Mouse (Mus musculus): Measurements from ENCODE around the gene Prkce. TPM values are rescaled to one million over a fixed set of nuclear protein-coding genes. Genes with fewer than 3 reads are reported as not detected.

The Prkce gene
- polyA plus RNA-seq, 1 experiment, result 5.0 TPM

DNA sequence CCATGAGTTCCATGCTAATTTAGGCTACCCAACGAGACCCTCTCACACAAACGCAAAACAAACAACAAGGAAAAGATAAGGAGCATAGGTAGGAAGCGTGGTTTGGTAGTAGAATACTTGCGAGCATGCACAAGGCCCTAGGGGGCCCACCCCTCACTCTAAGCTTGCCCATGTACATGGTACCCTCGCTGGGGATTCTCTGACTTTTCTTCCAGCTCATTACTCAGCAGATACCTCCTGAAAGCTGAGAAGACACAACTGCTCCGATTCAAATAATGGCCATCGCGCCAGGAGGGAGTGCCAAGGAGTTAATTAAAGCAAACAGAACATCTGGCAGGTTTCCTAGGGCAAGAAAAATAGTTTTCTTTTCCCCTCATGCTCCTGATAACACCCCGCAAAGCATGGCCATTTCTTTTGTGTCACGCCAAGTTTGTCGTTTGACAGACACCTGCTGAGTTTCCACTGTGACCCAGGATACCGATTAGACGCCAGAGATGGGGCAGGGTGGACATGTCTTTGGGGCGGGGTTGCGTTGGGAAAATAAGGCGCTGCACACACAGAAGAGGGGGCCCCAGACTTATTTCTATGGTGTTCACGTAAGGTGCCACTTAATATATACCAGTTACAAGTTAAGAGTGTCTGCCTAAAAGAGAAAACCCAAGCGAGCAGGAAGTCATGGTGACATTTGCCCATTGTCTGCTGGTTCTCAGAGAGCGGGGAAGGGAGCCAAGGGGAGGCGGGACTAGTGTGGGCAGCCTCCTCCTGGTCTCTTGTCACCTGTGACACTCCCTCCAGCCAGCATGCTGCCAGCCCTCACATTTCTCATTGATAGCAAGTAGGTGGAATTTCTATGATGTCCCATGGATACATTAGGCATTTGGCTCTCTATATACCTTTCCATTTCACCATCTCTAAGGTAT, 36.2 kb downstream of the Prkce start:
- TF ChIP-seq GATA1 (IDR thresholded peaks at IDR 0.05; ENCODE audit: low read length), result no peak

DNA sequence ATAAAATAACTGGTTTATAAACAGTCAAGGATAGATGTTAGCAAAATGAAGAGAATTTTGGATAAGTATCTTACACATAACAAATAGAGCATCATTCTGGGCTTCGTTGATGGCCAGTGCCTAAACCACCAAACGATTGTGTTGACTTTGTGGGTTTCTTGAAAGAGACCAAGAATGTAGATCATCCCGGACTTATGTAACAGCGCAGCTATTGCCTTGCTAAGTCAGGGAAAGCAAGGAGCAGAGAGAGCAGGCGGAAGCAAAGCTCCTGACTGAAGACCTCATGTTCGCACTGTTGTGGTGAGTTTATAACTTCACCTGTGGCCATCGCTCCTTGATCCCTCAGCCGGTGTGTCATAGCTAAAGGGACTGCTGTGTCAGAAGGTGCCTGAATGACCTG, 38.7 kb downstream of the Prkce start:
- TF ChIP-seq GATA1 (IDR thresholded peaks at IDR 0.05; ENCODE audit: low read length), result no peak

DNA sequence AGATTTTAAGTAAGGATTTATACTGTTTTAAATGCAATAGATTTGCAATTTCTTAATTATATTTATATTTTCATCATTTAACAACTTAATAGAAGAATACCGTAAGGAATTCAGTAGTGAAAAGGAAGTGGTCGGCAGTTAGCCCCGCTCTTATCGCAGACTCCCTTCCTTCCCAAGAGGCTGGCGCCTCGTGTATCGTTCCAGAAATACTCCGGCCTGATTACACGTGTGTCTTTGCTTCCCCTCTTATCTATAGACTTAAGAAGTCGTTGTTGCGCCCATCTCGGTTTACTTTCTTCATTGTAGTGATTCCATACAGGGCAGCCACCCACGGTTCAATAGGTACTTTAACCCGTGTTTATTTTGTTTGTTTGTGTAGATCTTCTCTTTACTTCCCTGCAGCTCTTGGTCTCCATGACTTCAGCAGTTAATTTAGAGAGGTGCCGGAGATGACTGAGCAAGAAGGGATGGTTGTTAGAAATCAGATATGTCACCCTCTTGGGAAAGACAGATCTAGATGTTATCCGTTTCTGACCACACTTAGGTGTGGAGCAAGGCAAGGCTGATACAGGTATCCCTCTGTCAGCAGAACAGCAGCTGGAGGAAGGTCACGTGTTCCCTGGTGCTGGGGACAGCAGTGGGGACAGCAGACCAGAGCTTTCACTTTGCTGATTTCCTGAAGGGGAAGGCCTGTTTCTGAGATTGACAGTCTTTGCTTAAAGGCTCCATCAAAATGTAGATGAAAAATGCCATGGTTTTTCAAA, 40.7 kb downstream of the Prkce start:
- no peak for TF ChIP-seq GATA1 (IDR thresholded peaks at IDR 0.05; ENCODE audit: low read length)

DNA sequence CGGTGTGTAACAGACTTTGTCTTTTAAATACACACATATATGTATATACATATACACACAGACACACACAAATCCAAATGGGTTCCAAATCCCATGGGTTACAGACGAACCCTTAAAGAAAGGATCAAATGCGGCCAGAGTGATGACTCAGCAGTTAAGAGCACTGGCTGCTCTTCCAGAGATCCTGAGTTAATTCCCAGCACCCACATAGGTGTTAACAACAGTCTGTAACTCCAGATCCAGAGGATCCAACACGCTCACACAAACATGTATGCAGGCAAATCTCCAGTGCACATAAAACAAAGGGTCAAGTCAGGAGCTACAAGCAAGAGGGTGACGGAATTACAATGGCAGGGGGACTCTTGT, 41.2 kb downstream of the Prkce start:
- no peak for TF ChIP-seq GATA1 (IDR thresholded peaks at IDR 0.05; ENCODE audit: low read length)

DNA sequence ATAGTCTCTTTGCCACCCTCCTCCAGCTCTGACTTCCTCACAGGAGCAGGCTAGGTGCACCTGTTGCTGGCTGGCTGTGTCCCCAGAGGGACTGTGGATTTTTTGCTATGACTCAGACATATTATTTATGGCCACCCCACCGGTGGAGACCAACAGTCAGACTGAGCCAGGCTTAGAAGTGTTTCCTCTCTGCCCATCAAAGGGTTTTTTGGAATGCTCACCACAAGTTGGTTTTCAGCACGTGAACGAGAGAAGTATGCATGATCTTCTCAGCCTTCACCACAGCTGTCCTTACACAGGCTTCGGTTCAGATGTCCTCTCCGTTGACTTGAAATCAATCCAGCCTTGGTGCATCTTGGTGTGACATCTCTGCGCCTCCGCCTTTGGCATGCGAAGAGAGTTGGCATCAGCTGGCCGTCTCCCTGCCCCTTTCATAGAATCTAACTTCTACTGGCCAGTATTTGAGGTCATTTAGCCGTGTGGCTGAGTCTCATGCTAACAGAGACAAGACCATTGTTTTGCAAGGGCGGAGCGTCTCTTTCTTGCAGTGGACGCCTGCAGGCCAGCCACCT, 42.2 kb downstream of the Prkce start:
- no peak for TF ChIP-seq GATA1 (IDR thresholded peaks at IDR 0.05; ENCODE audit: low read length)

DNA sequence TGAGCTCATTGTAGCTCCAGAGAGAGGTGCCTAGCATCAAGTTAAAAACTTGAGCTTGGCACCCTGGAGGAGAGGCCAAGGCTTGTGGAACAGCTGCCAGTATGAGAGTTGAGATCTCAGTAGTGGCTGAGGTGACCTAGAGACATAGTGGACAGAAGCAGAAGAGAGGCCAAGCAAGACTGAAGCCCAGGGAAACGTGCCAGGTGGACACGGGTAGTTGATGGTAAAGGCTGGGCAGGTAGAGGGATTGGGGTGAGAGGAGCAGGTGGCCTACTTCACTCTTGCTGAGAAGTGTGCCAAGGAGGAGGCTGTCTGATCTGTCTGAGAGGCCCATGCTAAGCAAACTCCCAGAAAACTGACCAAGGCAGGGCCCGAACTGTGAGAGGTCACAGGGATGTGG, 44.6 kb downstream of the Prkce start:
- TF ChIP-seq GATA1 (IDR thresholded peaks at IDR 0.05; ENCODE audit: low read length), result no peak

DNA sequence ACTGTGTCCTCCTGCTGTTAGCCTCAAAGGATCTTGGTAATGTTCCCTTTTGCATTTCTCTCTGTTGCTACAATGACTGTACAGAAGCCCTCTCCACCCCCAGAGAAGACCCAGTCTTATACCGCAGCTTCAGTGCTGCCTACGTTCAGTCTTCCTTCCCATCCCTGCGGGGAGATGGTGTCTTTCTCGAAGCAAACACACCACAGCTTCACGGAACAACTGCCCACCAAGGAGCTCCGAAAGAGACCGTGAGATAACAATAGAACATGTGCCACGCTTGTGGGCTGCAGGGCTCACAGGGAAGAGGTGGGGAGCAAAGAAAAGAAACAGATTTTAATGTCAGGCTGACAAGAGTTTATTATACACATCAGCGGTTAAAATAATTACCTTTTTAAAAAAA, 46.7 kb downstream of the Prkce start:
- TF ChIP-seq GATA1 (IDR thresholded peaks at IDR 0.05; ENCODE audit: low read length), result no peak

DNA sequence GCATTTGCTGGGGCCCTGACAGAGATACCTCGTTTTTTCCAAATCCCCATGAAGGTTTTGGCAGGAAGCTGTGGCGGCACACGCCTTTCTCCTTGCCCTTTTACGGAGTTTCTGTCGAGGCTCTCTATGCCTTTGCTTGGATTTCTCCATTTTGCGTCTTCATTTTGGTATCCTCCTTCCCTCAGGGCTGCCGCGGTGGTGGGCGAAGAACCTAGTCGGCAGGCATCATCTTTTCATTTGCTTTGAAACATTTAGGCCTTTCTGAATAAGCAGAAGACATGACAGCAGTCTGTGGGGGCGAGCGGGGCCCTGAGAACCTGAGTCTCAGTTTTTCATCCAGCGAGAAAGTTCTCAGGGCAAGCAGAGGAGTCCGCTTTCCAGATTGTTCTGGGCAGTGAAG, 47.2 kb downstream of the Prkce start:
- TF ChIP-seq GATA1 (IDR thresholded peaks at IDR 0.05; ENCODE audit: low read length), result no peak

DNA sequence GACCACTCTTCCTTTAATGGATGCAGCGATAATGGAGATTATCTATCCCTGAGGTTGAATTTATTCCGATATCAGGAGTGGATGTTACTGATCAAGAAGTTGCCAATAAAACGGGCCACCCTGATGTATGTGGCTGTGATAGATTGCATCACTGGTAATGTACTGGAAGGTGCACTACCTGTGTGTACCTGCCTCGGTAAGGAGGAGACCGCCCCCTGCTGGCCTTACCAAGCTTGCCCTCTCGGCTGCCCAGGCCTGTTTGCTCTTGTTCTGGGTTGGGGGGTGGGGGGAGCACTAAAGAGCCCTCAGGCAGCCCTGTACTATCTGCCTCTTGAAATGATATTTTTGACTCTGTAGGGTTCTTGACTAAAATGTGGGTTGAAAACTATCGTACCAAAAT, 48.2 kb downstream of the Prkce start:
- TF ChIP-seq GATA1 (IDR thresholded peaks at IDR 0.05; ENCODE audit: low read length), result no peak

DNA sequence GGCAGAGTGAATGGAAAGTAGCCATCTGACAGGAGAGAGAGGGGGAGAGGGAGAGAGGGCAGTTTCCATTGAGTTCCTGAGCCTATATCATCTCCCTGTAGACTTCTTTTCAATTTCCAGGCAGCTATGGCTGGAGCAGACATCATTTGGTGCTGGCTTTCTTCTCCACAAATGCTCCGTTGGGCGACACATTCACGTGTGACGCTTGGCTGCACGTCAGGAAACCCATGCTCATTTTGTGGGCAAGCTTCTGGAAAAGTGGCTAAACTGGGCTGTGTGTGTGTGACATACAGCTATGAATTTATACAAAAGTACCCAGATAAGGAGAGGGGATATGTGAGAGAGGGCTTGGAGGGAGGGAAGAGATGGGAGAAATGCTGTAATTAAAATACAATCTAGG, 49.9 kb downstream of the Prkce start:
- TF ChIP-seq GATA1 (IDR thresholded peaks at IDR 0.05; ENCODE audit: low read length), result no peak

DNA sequence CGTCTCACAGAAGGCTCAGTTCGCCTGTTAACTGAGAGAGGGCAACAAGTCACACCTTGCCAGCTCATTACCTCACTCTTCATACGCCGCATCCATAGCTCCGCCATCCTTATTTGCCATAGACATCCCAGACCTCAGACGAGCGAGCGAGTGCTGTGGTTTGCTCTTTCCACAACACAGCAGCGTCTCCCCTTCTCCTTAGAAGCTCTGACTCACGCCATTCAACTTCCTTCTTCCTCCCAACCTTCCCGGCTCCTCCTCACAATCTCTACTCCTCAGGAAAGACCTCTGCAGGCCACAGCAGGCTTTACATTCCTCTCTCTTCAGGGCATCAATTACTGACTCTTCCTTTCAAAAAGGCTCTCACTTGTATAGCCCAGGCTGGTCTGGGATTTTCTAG, 51.0 kb downstream of the Prkce start:
- no peak for TF ChIP-seq GATA1 (IDR thresholded peaks at IDR 0.05; ENCODE audit: low read length)

DNA sequence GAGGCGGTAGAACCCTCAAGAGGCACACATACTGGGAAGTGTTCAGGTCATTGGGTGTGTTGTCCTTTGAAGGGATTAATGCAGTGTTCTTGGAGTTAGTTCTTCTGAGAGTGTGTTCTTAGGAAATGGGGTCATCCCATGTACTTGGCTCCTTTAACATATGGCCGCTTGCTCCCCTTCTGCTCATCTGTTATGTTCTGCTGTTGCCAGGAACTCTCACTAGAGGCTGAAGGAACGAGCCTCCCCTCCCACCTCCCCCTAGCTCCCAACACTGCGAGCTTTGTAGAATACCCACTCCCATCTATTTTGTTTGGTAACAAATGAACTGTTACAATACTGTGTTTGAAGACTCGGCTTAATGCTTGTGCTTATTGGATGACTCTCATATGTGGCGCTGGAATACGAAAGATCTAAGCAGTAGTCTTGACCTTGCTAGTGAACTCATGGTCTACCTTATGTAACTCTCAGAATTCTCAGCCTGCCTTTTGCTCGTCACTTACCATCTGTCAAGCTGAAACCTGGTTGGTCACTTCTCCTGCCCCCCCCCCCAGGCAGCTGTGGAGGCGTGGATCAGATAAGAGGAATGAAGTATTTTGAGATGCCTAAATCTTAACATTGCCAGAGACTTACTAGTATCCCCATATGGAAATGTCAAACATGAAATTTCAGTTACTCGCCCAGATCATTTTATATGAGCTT, 58.1 kb downstream of the Prkce start:
- TF ChIP-seq GATA1 (IDR thresholded peaks at IDR 0.05; ENCODE audit: low read length), result no peak

DNA sequence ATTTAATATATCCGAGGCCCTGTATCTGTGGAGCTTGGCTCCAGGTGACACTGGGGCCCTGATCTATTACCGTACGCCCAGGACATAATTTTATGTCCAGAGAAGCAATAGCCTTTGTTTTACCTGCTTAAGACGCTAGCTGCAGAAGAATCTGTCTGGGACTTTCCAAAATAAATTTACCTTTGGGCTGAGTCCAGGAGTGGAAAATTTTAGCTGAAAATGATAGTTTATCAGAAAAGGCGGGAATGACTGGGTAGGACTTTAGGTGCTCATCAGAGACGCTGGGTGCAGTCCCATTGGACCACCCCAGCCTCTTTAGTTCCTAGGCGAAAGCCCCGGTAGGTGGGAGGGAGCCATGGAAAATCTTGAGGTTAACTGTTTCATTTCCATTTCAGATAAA, 58.6 kb downstream of the Prkce start:
- TF ChIP-seq GATA1 (IDR thresholded peaks at IDR 0.05; ENCODE audit: low read length), result no peak

DNA sequence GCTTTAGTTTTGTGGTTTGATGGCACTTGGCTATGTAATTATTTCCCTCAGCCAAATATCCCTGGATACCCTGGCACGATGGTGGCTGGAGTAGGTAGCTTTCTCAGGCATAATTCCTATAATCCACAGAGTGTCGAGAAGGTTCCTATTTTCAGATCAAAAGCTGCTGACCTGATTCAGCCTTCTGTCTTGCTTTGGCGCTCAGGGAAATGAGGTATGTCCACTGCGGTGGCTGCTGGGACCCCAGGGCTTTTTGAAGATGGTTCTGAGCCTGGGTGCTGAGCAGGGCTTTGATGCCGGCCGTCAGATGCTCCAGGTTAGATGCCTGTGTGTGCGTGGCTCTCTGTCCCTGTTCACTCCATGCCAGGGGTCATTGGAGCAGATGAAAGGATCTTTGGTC, 59.0 kb downstream of the Prkce start:
- no peak for TF ChIP-seq GATA1 (IDR thresholded peaks at IDR 0.05; ENCODE audit: low read length)

DNA sequence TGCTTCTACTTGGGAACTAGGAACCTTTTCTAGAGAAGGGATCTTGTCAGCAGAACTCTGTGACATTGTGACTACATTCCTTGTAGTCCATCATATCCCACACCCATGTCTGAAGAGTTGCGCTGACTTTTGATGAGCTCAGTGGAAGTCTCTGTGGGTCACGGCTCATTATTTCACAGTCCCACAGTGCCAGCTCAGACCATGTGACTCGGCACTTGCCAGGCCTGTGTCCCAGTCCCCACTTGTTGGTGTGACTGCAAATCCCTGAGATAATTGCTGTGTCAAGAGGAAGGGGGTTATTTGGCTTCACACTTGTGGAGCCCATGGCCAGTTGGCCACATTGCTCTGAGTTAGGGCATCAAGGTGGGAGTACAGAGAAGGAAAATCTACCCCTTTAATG, 59.8 kb downstream of the Prkce start:
- TF ChIP-seq GATA1 (IDR thresholded peaks at IDR 0.05; ENCODE audit: low read length), result no peak

DNA sequence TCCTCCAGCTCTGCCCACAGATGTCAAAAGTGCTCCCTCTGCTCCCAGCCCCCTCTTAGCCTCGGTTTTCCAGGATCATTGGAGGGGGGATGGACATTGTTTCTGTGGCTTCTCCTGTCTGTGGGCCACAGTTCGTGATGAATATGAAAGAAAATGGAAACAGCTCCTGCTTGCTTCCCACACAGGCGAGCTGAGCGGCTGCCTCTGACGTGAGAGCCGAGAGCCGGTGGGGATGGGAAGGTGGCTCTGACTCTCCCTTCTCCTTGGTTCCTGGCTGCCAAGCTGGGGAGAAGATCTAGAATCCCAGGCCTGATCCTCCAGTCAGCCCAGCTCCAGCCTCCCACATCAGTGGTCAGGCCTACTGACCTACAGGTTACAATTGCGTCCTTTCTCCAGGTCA, 61.3 kb downstream of the Prkce start:
- no peak for TF ChIP-seq GATA1 (IDR thresholded peaks at IDR 0.05; ENCODE audit: low read length)
